Mouse (Mus musculus) megakaryocyte, adult 5-6 weeks (primary cell): ENCODE data around the gene Tmem270. TPM values are rescaled to one million over a fixed set of nuclear protein-coding genes. Genes with fewer than 3 reads are reported as not detected.

Source experiments
- ATAC-seq: 2 replicates; pipeline ENCODE4 v1.8.0; 2016; ENCODE audit warnings: mild to moderate bottlenecking, inconsistent platforms; ENCODE audit not compliant: poor library complexity, severe bottlenecking
- total RNA-seq, 2 experiments: library from RNA; stranded (forward) in 1 of 2; stranded (reverse) in 1 of 2; fragments of 153-499, 151-499 nt in 1 of 2; fragments of 221-1000, 200-1000 nt in 1 of 2; gene quantifications; 2 replicates each; pipeline versions ENCODE4 v1.2.3 to v1.2.4; 2015 to 2017

The Tmem270 gene
- total RNA-seq, 2 experiments from 2014 or later: not detected

GRCm38 (mm10) chr5:134932179-134932902 is 25.8 kb upstream of the Tmem270 start, which contains the start of gene Mettl27:
Gene Mettl27 (plus strand): TSS chr5:134932368.
- peak; percentile 96 for ATAC-seq

- ATAC-seq: no peak
These were observed 23.5 kb upstream of the Tmem270 start for GRCm38 (mm10) chr5:134929988-134930387.

GRCm38 (mm10) chr5:134926726-134927125 is 20.2 kb upstream of the Tmem270 start:
- ATAC-seq: no peak

- no peak for ATAC-seq
These were observed 16.6 kb upstream of the Tmem270 start for GRCm38 (mm10) chr5:134923141-134923540.

- ATAC-seq: no peak
These were observed 14.6 kb upstream of the Tmem270 start for GRCm38 (mm10) chr5:134921106-134921505.

- no peak for ATAC-seq
These were observed 13.7 kb upstream of the Tmem270 start for GRCm38 (mm10) chr5:134920106-134920687.

- ATAC-seq: peak; percentile 52
These were observed 12.6 kb upstream of the Tmem270 start for GRCm38 (mm10) chr5:134919097-134919496.

- peak; percentile 53 for ATAC-seq
These were observed 11.7 kb upstream of the Tmem270 start for GRCm38 (mm10) chr5:134918071-134918832.

- no peak for ATAC-seq
These were observed 8.8 kb upstream of the Tmem270 start, which contains the start of gene Cldn13 for GRCm38 (mm10) chr5:134915311-134915710. Gene Cldn13 (minus strand): TSS chr5:134915526.

GRCm38 (mm10) chr5:134914510-134914909 is 8.0 kb upstream of the Tmem270 start:
- ATAC-seq: no peak

- peak; percentile 33; the same call in 1 of the 2 replicates for ATAC-seq
These were observed 7.2 kb upstream of the Tmem270 start for GRCm38 (mm10) chr5:134913753-134914152.

- ATAC-seq: no peak
These were observed 6.8 kb upstream of the Tmem270 start for GRCm38 (mm10) chr5:134913352-134913751.

- no peak for ATAC-seq
These were observed 5.4 kb upstream of the Tmem270 start for GRCm38 (mm10) chr5:134911901-134912300.

- peak; percentile 81 for ATAC-seq
These were observed 602 bp upstream of the Tmem270 start for GRCm38 (mm10) chr5:134907135-134907534.

GRCm38 (mm10) chr5:134901644-134902027 is 4.9 kb downstream of the Tmem270 start:
- no peak for ATAC-seq

GRCm38 (mm10) chr5:134901012-134901643 is 5.4 kb downstream of the Tmem270 start:
- no peak for ATAC-seq

GRCm38 (mm10) chr5:134897596-134897995 is 8.9 kb downstream of the Tmem270 start:
- no peak for ATAC-seq

GRCm38 (mm10) chr5:134896965-134897364 is 9.6 kb downstream of the Tmem270 start:
- ATAC-seq: no peak

GRCm38 (mm10) chr5:134895291-134895690 is 11.2 kb downstream of the Tmem270 start:
- no peak for ATAC-seq

- ATAC-seq: no peak
These were observed 13.8 kb downstream of the Tmem270 start for GRCm38 (mm10) chr5:134892717-134893116.

- ATAC-seq: no peak
These were observed 15.0 kb downstream of the Tmem270 start for GRCm38 (mm10) chr5:134891552-134891951.
